Mouse (Mus musculus) ES-E14 (cell line): ENCODE data around the gene Gm6525. TPM values are rescaled to one million over a fixed set of nuclear protein-coding genes. Genes with fewer than 3 reads are reported as not detected.

Experiments
- DNase-seq: peaks from one replicate; pipeline ENCODE4 v3.0.0-alpha.2; 2013; ENCODE audit warnings: low read depth, low spot score
- H3K27ac ChIP-seq: 2 replicates; pipeline ENCODE4 v1.5.1; 2012; ENCODE audit warnings: low read depth, mild to moderate bottlenecking, low read length, moderate library complexity, mixed read lengths; ENCODE audit not compliant: poor library complexity, insufficient read depth, severe bottlenecking
- H3K36me3 ChIP-seq: 2 replicates; pipeline ENCODE4 v1.6.1; 2012; ENCODE audit warnings: mild to moderate bottlenecking, low read length, moderate library complexity, mixed read lengths; ENCODE audit not compliant: control insufficient read depth, poor library complexity, insufficient read depth, severe bottlenecking
- H3K4me1 ChIP-seq, 2 experiments: fragments of 150-350 bp in 1 of 2; sonication (generic) in 1 of 2; 2 replicates each; pipeline ENCODE4 v1.6.1; 2012; ENCODE audit warnings: low read length in 2 of 2, mild to moderate bottlenecking in 1 of 2, mixed read lengths in 1 of 2; ENCODE audit not compliant: control insufficient read depth in 2 of 2, insufficient read depth in 2 of 2, poor library complexity in 1 of 2
- H3K4me3 ChIP-seq, 2 experiments: fragments of 150-350 bp in 1 of 2; sonication (generic) in 1 of 2; 2 replicates each; pipeline ENCODE4 v1.5.1; 2012; ENCODE audit warnings: low read length in 2 of 2, low read depth in 1 of 2, mild to moderate bottlenecking in 1 of 2, mixed read lengths in 1 of 2; ENCODE audit not compliant: insufficient read depth in 1 of 2, poor library complexity in 1 of 2, severe bottlenecking in 1 of 2
- H3K9ac ChIP-seq: 2 replicates; pipeline ENCODE4 v1.6.1; 2012; ENCODE audit warnings: low read depth, mild to moderate bottlenecking, low read length, mixed read lengths; ENCODE audit not compliant: poor library complexity, insufficient read depth, severe bottlenecking
- H3K9me3 ChIP-seq: fragments of 150-350 bp; sonication (generic); 2 replicates; pipeline ENCODE4 v1.6.1; 2012; ENCODE audit warnings: low read depth, mild to moderate bottlenecking, low read length; ENCODE audit not compliant: control insufficient read depth, insufficient read depth
- CHD2 ChIP-seq: IDR thresholded peaks from 2 replicates; pipeline ENCODE4 v1.6.1; 2014; ENCODE audit warnings: mild to moderate bottlenecking, low read depth, low read length, inconsistent platforms
- HCFC1 ChIP-seq: IDR thresholded peaks from 2 replicates; pipeline ENCODE4 v1.6.1; 2012; ENCODE audit warnings: low read length, inconsistent platforms, borderline replicate concordance; ENCODE audit not compliant: insufficient read depth
- MAFK ChIP-seq: IDR thresholded peaks from 2 replicates; pipeline ENCODE4 v1.6.1; 2014; ENCODE audit warnings: mild to moderate bottlenecking, low read depth, low read length, inconsistent platforms; ENCODE audit not compliant: insufficient read depth
- ZC3H11A ChIP-seq: IDR thresholded peaks from 2 replicates; pipeline ENCODE4 v1.6.1; 2012; ENCODE audit warnings: low read depth, mild to moderate bottlenecking, inconsistent platforms, low read length, borderline replicate concordance
- ZNF384 ChIP-seq: IDR thresholded peaks from 2 replicates; pipeline ENCODE4 v1.6.1; 2012; ENCODE audit warnings: low read depth, low read length, inconsistent platforms
- in situ Hi-C, 2 experiments: fragments of 600-800 bp; cut with MboI; formaldehyde crosslinking; loops; one replicate each; pipeline ENCODE4 v1.15.1; 2025; ENCODE audit warnings: low sequenced_read_pairs in 2 of 2, inconsistent platforms in 1 of 2; ENCODE audit not compliant: unreplicated experiment in 2 of 2
- total RNA-seq: library from RNA; depleted of rRNA; stranded (reverse); fragments of 300-350 nt; gene quantifications from 2 replicates; pipeline ENCODE4 v1.2.3, GENCODE M21; 2012

Gm6525 gene
- total RNA-seq, 1 experiment, result 0.27 TPM

GRCm38 (mm10) chr3:84180304-84180703, 6.4 kb downstream of the Gm6525 start:
- H3K27ac ChIP-seq, result peak overlapping the region; percentile 97

GRCm38 (mm10) chr3:84181102-84181501, 7.2 kb downstream of the Gm6525 start:
- in situ Hi-C loops, result loop anchor here in 1 of 2 experiments (5.0 kb wide), 1 partner anchor 36 kb away; no protein-coding TSS in a partner anchor
- DNase-seq, result no peak
- Histone ChIP-seq H3K4me3 (no peak overlapping the region; a peak in 1 of 4 replicates), H3K36me3 (peaks cover 2% of the 10 kb centered on the region; the same call in 1 of the 2 replicates), H3K9ac (no peak overlapping the region), H3K9me3 (no peaks in the 10 kb centered on the region), H3K4me1 (peaks cover 12 to 17% of the 10 kb centered on the region in 2 experiments), H3K27ac (peak overlapping the region; percentile 97)
- no peak for TF ChIP-seq CHD2
- TF ChIP-seq ZNF384, result no peak
- no peak for TF ChIP-seq MAFK
- no peak for TF ChIP-seq HCFC1
- TF ChIP-seq ZC3H11A, result no peak

More at GRCm38 (mm10) chr3:84180304-84180703, 6.4 kb downstream of the Gm6525 start:
- no peak for TF ChIP-seq CHD2
- no peak for TF ChIP-seq MAFK
- TF ChIP-seq ZNF384, result no peak
- no peak for TF ChIP-seq ZC3H11A
- TF ChIP-seq HCFC1, result no peak
- Histone ChIP-seq H3K36me3 (peaks cover 2% of the 10 kb centered on the region; the same call in 1 of the 2 replicates), H3K9me3 (no peaks in the 10 kb centered on the region), H3K4me3 (no peak overlapping the region), H3K9ac (peak overlapping the region; percentile 58; the same call in 1 of the 2 replicates), H3K4me1 (peaks cover 12 to 17% of the 10 kb centered on the region in 2 experiments)
- in situ Hi-C loops, result loop anchor here in 1 of 2 experiments (5.0 kb wide), 1 partner anchor 37 kb away; no protein-coding TSS in a partner anchor
- no peak for DNase-seq

DNA sequence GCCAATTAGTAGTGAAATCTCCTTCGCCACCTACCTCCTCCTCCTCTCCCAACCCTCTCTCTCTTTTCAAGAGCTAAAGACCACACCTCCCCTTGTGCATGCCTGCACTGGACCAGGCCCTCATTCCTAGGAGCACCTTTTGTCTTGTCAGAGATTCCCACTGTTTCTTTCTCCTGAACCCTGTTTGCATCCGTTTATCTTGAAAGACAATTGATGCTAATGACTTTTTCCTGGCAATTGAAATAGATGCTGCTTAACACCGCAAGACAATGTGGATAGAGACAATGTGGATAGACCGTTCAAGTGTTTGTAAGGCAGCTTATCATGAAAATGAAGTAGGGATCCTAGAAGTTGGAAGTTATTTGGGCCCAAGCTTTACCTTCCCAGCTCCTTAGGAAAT, 7.8 kb downstream of the Gm6525 start:
- Histone ChIP-seq H3K36me3 (peaks cover 2% of the 10 kb centered on the region; the same call in 1 of the 2 replicates), H3K9ac (no peak overlapping the region), H3K4me3 (no peak overlapping the region), H3K4me1 (peaks cover 12 to 17% of the 10 kb centered on the region in 2 experiments), H3K27ac (peak overlapping the region; percentile 97), H3K9me3 (no peaks in the 10 kb centered on the region)
- DNase-seq, result peak; percentile 72
- in situ Hi-C loops, result loop anchor here in 1 of 2 experiments (5.0 kb wide), 1 partner anchor 36 kb away; no protein-coding TSS in a partner anchor
- TF ChIP-seq CHD2 (peak; percentile 58; the same call in 1 of the 2 replicates), ZNF384 (no peak), HCFC1 (no peak), ZC3H11A (no peak), MAFK (0 out of 2 replicates have a peak, but pooled peaks have one; percentile 22)

DNA sequence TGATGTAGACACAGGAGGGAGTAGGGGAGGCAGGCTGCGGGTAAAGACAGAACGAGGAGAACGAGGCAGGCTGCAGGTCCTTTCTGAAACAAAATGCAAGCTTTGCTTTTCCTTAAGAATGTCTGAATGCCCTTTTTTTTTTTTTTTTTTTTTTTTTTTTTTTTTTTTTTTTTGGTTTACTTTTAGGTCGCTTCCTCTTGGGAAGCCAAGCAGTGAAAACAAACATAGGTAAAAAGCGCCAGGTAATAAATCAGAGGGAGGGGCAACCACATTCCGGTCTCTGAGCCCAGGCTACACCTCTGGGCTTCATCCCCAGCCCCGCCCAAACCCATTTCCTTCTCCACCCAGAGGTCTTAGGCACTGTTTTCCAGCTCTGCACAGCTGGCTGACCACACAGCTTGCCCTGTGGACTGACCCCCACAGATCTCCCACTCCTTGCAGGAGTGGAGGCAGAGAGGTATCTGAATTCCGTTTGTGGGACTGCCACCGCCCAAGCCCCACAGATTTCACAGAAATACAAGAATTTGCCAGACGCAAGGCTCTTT, 15.8 kb downstream of the Gm6525 start:
- peak overlapping the region; percentile 67 for H3K27ac ChIP-seq
- peak overlapping the region; percentile 43 for H3K9ac ChIP-seq
- H3K4me3 ChIP-seq, result peak overlapping the region; percentile 57 to 66
- H3K4me1 ChIP-seq, result peaks cover 8 to 17% of the 10 kb centered on the region in 2 experiments
- DNase-seq, result no peak
- H3K36me3 ChIP-seq, result peaks cover 2% of the 10 kb centered on the region; the same call in 1 of the 2 replicates
- in situ Hi-C loops, result no loop called here
- H3K9me3 ChIP-seq, result no peaks in the 10 kb centered on the region
- TF ChIP-seq MAFK (peak; percentile 55; the same call in 1 of the 2 replicates), ZNF384 (peak; percentile 95), CHD2 (no peak)
